Mouse (Mus musculus) frontal cortex, postnatal 36 days (tissue): Measurements from ENCODE around the gene Dcaf12l1.
"Not testable (repeated sequence)": the region's sequence is repeated elsewhere in the genome, so short reads cannot be mapped to it uniquely, and the experiment has no call there.

Experiments used
- DNase-seq, 2 experiments: peaks; one replicate each; pipeline ENCODE4 v3.0.0; 2022; ENCODE audit warnings: low spot score in 2 of 2

Gene Dcaf12l1

DNA sequence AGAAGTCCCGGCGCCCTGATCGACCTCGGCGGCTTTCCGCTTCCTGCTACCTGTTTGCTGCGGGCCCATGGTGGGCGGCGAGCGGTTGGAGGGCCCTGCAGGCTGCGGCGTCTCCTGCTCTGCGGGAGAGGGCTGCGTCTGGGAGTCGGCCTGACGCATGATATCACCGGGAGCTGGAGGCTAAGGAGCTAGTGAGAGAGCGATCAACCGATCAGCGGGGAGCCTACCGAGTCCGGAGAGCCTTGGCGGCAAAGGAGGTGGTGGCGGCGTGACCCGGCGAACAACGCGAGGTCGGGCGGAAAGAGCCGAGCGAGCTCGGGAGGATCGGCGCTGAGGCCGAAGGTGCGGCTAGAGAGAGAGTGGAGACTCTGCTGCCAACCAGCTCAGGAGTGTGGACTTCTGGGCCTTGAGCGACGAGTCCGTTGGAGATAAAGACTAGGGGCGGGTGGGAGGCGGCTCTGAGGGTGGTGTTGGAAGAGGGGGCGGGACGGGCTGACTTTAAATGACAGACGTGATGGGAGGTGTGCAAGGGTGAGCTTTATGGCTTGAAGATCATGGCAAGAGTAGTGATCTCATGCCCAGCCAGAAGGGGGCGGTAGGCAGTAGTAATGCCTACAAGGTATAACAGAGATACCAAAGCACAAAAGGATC lies at the start of gene Dcaf12l1:
Gene Dcaf12l1 (minus strand): TSS at position 437 of the 651 bp plus-strand sequence.
- peak; percentile 57 to 71 for DNase-seq

DNA sequence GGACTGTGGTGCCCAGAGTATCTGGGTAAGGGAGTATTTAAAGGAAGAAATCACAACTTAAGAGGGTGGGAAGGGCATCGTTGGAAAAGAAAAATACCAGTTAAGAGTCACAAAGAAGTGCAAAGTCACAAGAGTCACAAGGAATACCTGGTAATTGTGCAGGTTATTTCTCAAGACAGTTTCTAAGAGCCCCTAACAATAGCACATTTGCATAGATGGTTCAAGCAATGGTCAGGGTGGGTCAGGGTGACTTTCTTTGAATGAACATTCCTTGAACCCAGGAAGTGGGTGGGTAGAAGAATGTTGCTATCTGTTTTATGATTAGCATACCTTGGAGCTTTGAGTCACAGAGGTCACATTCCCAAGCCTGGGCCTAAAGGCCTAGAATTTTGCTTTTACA lies 19.4 kb upstream of the Dcaf12l1 start:
- not testable (repeated sequence) for DNase-seq

DNA sequence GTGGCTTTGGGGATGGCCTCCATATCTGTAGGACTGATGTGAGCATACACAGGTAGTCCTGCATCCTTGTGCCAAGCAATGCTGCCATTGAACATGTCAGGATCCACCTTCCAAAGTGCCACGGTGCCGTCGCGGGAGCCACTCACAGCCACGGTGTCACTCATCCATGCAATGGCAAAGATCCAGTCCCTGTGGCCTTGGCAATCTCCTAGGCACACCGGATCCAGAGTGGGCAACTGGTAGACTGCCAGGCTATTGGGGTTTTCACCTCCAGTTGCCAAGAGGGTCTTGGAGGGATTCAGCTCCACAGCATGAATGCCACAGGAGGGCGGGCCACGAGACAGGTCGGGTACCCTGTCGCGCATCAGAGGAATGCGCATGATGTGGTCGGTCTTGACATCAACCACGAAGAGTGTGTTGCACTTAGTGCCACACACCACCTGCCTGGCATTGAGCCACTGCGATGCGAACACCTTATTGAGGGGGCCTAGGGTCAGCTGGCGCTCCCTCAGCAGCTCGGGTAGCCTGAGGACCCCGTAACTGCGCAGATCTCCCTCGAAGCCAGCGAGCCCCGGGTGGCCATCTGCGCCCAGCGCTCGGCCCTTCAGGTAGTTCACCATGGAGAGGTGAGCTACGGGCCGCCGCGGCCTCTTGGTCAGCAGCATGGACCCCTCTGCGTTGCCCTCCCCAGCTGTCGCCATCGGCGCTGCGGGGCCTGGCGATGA lies 799 bp downstream of the Dcaf12l1 start:
- DNase-seq: peak; percentile 2 to 8
